Mouse (Mus musculus) liver, adult 2 months (tissue): ENCODE measurements around the gene Optc. TPM values are rescaled to one million over a fixed set of nuclear protein-coding genes. Genes with fewer than 3 reads are reported as not detected.

Experiments
- DNase-seq: peaks from one replicate; pipeline ENCODE4 v3.0.0-alpha.2; 2011; ENCODE audit warnings: low read depth, low spot score; ENCODE audit errors: extremely low read depth
- H3K27ac ChIP-seq: fragments of 200-500 bp; replicated peaks from 2 replicates; pipeline ENCODE4 v1.5.1; 2012; ENCODE audit warnings: low read depth, mild to moderate bottlenecking, control low read depth, inconsistent platforms, low read length; ENCODE audit not compliant: insufficient read depth
- H3K27me3 ChIP-seq: fragments of 200-500 bp; 2 replicates; pipeline ENCODE4 v1.6.1; 2012; ENCODE audit warnings: mild to moderate bottlenecking, moderate library complexity, low read length, inconsistent platforms; ENCODE audit not compliant: control insufficient read depth, insufficient read depth
- H3K36me3 ChIP-seq: fragments of 200-500 bp; 2 replicates; pipeline ENCODE4 v1.6.1; 2012; ENCODE audit warnings: low read length, inconsistent platforms; ENCODE audit not compliant: control insufficient read depth, insufficient read depth
- H3K4me1 ChIP-seq: fragments of 200-500 bp; 2 replicates; pipeline ENCODE4 v1.6.1; 2011; ENCODE audit warnings: low read length; ENCODE audit not compliant: control insufficient read depth, insufficient read depth
- H3K4me3 ChIP-seq: fragments of 200-500 bp; 2 replicates; pipeline ENCODE4 v1.5.1; 2011; ENCODE audit warnings: low read depth, mild to moderate bottlenecking, control low read depth, low read length, moderate library complexity; ENCODE audit not compliant: insufficient read depth
- H3K79me2 ChIP-seq: fragments of 200-500 bp; 2 replicates; pipeline ENCODE4 v1.6.1; 2012; ENCODE audit warnings: inconsistent platforms, mild to moderate bottlenecking, low read length, moderate library complexity; ENCODE audit not compliant: control insufficient read depth, insufficient read depth
- H3K9ac ChIP-seq: fragments of 200-500 bp; 2 replicates; pipeline ENCODE4 v1.6.1; 2012; ENCODE audit warnings: low read depth, mild to moderate bottlenecking, control low read depth, inconsistent platforms, low read length
- CTCF ChIP-seq: fragments of 200-500 bp; IDR thresholded peaks from 2 replicates; pipeline ENCODE4 v1.5.1; 2011; ENCODE audit warnings: low read depth, low read length, control low read depth
- POLR2A ChIP-seq: fragments of 200-500 bp; IDR thresholded peaks from 2 replicates; pipeline ENCODE4 v1.6.1; 2011; ENCODE audit warnings: low read length, control low read depth; ENCODE audit not compliant: insufficient read depth; ENCODE audit errors: extremely low read depth
- WGBS: fragments of 180-500 bp; shearing (Covaris S2); methylation state at CpG from one replicate; pipeline ENCODE4 v1.1.7; 2018; 5-methylcytosine and 5-hydroxymethylcytosine counted together
- polyA plus RNA-seq: library from polyadenylated mRNA; depleted of rRNA; stranded (reverse); fragments of >200 nt; gene quantifications from 2 replicates; pipeline ENCODE4 v1.2.3, GENCODE M21; 2012
- total RNA-seq: library from RNA; depleted of rRNA; stranded (reverse); fragments of >200 nt; gene quantifications from 2 replicates; pipeline ENCODE4 v1.2.3, GENCODE M21; 2014

Gene Optc
- total and polyA plus RNA-seq, 2 experiments: not detected

- Histone ChIP-seq H3K4me3 (peak overlapping the region; percentile 26), H3K9ac (peak overlapping the region; percentile 40), H3K4me1 (peaks cover 7% of the 10 kb centered on the region; the same call in 1 of the 2 replicates), H3K27me3 (no peaks in the 10 kb centered on the region), H3K36me3 (no peaks in the 10 kb centered on the region), H3K79me2 (no peaks in the 10 kb centered on the region), H3K27ac (no peak overlapping the region)
- peak; percentile 66 for DNase-seq
- TF ChIP-seq POLR2A (no peak), CTCF (no peak)
- 12% methylated on average over 27 of the region's 27 CpGs for WGBS
Observed at GRCm38 (mm10) chr1:133908659-133909575, 1.1 kb upstream of the Optc start.

- H3K27me3 ChIP-seq: no peaks in the 10 kb centered on the region
- H3K4me1 ChIP-seq: peaks cover 7% of the 10 kb centered on the region; the same call in 1 of the 2 replicates
- WGBS: 85% methylated on average over 12 of the region's 12 CpGs
- H3K79me2 ChIP-seq: no peaks in the 10 kb centered on the region
- DNase-seq: no peak
- no peak overlapping the region for H3K4me3 ChIP-seq
- H3K27ac ChIP-seq: no peak overlapping the region
- TF ChIP-seq CTCF: no peak
- no peak for TF ChIP-seq POLR2A
- H3K36me3 ChIP-seq: no peaks in the 10 kb centered on the region
- no peak overlapping the region for H3K9ac ChIP-seq
Observed at GRCm38 (mm10) chr1:133906420-133906819, 1.4 kb downstream of the Optc start.

GRCm38 (mm10) chr1:133900825-133901224, 7.0 kb downstream of the Optc start:
- no peaks in the 10 kb centered on the region for H3K36me3 ChIP-seq
- no peak overlapping the region for H3K4me3 ChIP-seq
- H3K27ac ChIP-seq: no peak overlapping the region
- no peak overlapping the region for H3K9ac ChIP-seq
- H3K27me3 ChIP-seq: no peaks in the 10 kb centered on the region
- no peaks in the 10 kb centered on the region for H3K4me1 ChIP-seq
- no peak for TF ChIP-seq POLR2A
- no peak for TF ChIP-seq CTCF
- WGBS: 79% methylated on average over 9 of the region's 9 CpGs
- DNase-seq: no peak
- no peaks in the 10 kb centered on the region for H3K79me2 ChIP-seq

- Histone ChIP-seq H3K9ac (no peak overlapping the region), H3K27me3 (no peaks in the 10 kb centered on the region), H3K79me2 (no peaks in the 10 kb centered on the region), H3K36me3 (no peaks in the 10 kb centered on the region), H3K4me3 (no peak overlapping the region), H3K4me1 (no peaks in the 10 kb centered on the region), H3K27ac (no peak overlapping the region)
- DNase-seq: no peak
- no peak for TF ChIP-seq POLR2A
- no peak for TF ChIP-seq CTCF
- 86% methylated on average over 9 of the region's 9 CpGs for WGBS
Observed at GRCm38 (mm10) chr1:133899043-133899542, 8.7 kb downstream of the Optc start.

- Histone ChIP-seq H3K36me3 (no peaks in the 10 kb centered on the region), H3K79me2 (no peaks in the 10 kb centered on the region), H3K27me3 (no peaks in the 10 kb centered on the region), H3K9ac (no peak overlapping the region), H3K27ac (no peak overlapping the region), H3K4me1 (no peaks in the 10 kb centered on the region; the same call in 1 of the 2 replicates), H3K4me3 (no peak overlapping the region)
- DNase-seq: no peak
- no peak for TF ChIP-seq POLR2A
- TF ChIP-seq CTCF: no peak
- WGBS: 75% methylated on average over 6 of the region's 6 CpGs
Observed at GRCm38 (mm10) chr1:133897293-133897692, 10.5 kb downstream of the Optc start.

DNA sequence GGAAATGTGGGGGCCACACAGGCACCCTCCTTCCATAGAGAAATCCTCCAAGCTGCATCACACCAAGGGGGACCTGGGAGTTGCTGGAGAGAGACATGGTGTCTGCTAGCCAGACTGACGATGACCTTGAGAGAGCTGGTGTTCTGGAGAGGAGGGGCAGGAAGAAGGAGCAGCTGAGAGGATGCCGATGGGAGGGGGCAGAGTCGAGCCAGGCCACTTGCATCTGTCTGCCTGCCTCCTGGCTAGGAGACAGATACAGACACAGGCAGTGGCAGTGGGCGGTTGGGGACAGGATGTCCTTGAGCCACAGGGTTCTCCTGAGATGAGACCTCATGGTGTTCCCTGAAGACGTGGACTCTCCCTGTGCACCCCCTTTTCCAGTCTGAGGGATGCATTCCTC, 16.3 kb downstream of the Optc start:
- Histone ChIP-seq H3K79me2 (no peaks in the 10 kb centered on the region), H3K36me3 (no peaks in the 10 kb centered on the region), H3K4me1 (peaks cover 2% of the 10 kb centered on the region), H3K9ac (no peak overlapping the region), H3K27me3 (no peaks in the 10 kb centered on the region), H3K27ac (peak overlapping the region; percentile 21), H3K4me3 (no peak overlapping the region)
- 62% methylated on average over 5 of the region's 5 CpGs for WGBS
- no peak for DNase-seq
- no peak for TF ChIP-seq CTCF
- no peak for TF ChIP-seq POLR2A
